Mouse (Mus musculus) brown adipose tissue, adult 24 weeks (tissue): Measurements from ENCODE around the gene Pou3f4. TPM values are rescaled to one million over a fixed set of nuclear protein-coding genes. Genes with fewer than 3 reads are reported as not detected.
"Not testable (repeated sequence)": the region's sequence is repeated elsewhere in the genome, so short reads cannot be mapped to it uniquely, and the experiment has no call there.

Experiments
- H3K27ac ChIP-seq: fragments of 200-500 bp; replicated peaks from 2 replicates; pipeline ENCODE4 v1.5.1; 2012; ENCODE audit warnings: low read depth, mild to moderate bottlenecking, low read length
- H3K4me1 ChIP-seq: fragments of 200-500 bp; 2 replicates; pipeline ENCODE4 v1.6.1; 2012; ENCODE audit warnings: low read length, mixed read lengths; ENCODE audit not compliant: control insufficient read depth, insufficient read depth, insufficient read length
- H3K4me3 ChIP-seq: fragments of 200-500 bp; 2 replicates; pipeline ENCODE4 v1.5.1; 2012; ENCODE audit warnings: low read depth, mild to moderate bottlenecking, low read length, moderate library complexity; ENCODE audit not compliant: insufficient read depth
- polyA plus RNA-seq: library from polyadenylated mRNA; stranded (reverse); fragments of >200 nt; gene quantifications from 2 replicates; pipeline ENCODE4 v1.2.4, GENCODE M21; 2012; ENCODE audit not compliant: missing spikeins, insufficient read depth, insufficient read length

Gene Pou3f4
- not detected in 2 replicates for polyA plus RNA-seq

DNA sequence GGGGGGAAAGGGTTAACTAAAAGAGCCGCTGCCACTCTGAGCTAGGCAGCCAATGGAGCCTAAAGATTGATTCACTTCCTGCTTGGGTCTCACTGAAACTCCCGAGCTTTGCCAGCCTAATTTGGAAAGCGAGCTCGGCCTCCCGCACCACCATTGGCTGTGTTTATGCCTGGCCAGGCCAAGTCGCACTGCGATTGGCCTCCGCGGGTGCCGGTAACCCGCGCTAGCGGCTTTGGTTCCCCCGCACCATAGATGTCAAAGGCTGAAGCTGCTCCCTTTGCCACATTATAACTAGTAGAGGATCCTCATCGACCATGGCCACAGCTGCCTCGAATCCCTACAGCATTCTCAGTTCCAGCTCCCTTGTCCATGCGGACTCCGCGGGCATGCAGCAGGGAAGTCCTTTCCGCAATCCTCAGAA lies at the start of gene Pou3f4:
TSS of gene Pou3f4 (plus strand) at position 130 of the 421 bp plus-strand sequence.
- Histone ChIP-seq H3K4me3 (peak within 1 kb of the TSS; percentile 10; the same call in 1 of the 2 replicates), H3K4me1 (no peaks in the 10 kb centered on the region), H3K27ac (no peak within 1 kb of the TSS)

DNA sequence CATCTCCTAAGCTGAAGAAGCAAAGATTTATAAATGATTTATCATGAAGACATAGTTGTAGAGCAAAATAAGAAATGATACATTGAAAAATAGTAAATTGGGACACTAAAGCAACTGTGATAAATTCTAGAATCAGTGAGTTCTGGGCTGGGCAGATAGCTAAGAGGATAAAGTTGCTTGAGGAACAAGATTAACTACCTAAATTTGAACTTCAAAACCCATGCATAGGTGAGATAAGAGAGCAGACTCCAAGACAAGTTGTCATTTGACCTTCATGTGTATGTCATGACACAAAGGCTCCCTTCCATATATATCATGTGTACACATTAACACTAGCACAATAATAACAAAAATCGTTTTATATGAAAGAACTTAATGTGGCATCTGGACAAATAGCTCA lies 48.1 kb upstream of the Pou3f4 start:
- no peak overlapping the region for H3K4me3 ChIP-seq
- no peak overlapping the region for H3K27ac ChIP-seq
- no peaks in the 10 kb centered on the region for H3K4me1 ChIP-seq

DNA sequence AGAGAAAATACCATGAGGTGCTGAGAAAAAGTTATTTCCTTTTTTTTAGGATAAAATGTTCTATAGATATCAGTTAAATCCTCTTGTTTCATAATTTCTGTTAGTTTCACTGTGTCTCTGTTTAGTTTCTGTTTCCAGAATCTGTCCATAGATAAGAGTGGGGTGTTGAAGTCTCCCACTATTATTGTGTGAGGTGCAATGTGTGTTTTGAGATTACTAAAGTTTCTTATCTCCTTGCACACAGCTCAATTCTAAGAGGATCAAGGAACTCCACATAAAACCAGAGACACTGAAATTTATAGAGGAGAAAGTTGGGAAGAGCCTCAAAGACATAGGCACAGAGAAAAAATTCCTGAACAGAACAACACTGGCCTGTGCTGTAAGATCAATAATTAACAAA lies 39.3 kb upstream of the Pou3f4 start:
- H3K4me1 ChIP-seq, H3K4me3 ChIP-seq, H3K27ac ChIP-seq: not testable (repeated sequence)

DNA sequence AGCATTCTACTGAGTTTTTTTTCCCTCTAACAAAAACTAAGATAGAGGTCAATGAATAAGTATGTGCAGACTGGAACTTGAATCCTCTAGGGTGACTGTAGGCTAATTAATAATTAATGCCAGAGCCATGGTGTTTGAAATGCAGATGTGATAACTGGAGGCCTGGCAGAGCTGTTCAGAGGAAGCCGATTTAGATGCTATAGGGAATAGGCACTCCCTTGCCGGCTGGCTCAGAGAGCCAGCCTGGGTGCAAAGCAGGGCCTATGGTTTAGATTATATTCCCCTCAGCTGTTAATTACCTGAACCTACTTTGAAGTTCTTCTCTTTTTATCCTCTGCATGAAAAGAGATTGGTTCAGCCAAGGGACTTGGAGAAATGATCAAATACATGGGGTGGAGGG lies 11.6 kb upstream of the Pou3f4 start:
- no peak overlapping the region for H3K27ac ChIP-seq
- H3K4me3 ChIP-seq = no peak overlapping the region
- H3K4me1 ChIP-seq = no peaks in the 10 kb centered on the region

DNA sequence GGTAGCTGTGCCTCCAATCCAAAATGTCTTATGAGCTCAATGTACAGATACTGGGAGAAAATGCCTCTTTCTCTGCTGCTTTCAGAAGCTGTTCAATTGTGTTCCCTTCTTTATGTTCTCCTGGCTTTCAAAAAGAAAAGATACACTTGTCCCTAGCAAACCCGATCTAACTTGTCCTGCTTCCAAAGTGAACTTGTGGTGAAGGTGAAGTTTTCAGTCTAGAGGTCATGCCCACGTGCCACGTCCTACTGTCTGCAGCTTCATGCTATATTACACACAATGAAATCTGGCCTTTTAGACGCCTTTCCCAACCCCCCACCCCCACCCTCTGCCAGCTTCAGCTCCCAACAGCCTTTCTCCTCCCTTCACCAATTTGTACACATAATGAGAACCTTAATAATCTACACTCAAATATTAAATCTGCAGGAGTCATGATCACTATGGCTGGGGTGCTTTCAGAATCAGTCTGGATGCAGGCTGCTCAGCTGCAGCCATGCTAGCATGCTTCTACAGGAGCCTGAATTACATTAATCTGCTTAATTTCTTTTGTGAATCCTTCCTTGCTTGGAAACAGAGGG lies 4.0 kb upstream of the Pou3f4 start:
- Histone ChIP-seq H3K27ac (no peak overlapping the region), H3K4me1 (no peaks in the 10 kb centered on the region), H3K4me3 (no peak overlapping the region)

DNA sequence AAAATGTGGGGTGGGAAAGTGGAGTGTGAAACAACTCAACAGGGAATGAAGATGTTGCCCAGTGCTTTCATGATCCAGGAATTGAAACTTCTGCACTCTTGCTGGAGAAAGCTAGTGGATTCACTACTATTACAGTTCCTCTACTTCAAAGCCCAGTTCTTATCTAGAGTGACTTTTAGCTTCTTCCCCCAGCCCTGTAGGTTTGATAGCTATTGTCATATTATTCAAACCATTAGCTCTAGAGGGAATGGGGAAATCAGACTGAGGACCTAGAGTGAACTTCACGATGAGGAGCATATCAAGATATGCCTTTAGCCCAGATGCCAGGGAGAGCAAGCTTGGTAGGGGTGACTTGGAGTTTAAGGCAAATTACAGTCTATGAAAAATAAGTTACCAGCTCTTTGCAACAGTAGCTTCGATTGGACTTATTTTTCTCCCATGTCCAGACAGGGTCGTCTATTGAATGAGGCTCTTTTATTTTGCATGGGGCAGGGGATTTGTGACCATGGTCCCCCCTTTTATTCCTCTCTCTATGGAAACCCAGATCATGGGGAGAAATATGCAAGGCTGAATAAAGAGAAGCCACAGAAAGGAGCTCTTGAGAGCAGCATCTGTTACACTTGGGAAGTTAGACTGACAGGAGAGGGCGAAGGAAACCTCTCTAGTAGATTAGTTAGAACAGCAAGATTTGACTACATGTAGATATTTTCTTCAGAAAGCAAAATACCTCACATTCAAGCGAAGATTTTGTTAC lies 3.1 kb upstream of the Pou3f4 start:
- Histone ChIP-seq H3K4me1 (no peaks in the 10 kb centered on the region), H3K27ac (no peak overlapping the region), H3K4me3 (no peak overlapping the region)

DNA sequence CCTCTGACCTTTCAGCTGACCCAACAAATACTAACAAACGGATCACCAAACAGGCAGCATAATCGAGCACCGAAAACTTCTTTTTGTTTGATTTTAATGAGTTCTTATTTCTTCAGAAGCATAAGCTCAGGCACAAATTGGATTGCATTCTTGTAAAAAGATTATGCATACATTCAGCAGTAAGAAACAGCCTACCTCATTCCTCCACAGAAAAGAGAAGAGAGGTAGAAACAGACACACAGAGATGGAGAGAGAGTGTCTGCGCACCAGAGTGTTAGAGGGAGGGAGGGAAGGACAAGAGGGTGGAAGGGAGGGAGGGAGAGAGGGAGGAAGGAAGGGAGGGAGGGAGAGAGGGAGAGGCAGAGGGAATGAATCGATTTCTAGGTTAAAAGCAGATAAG lies 2.0 kb upstream of the Pou3f4 start:
- H3K4me1 ChIP-seq = no peaks in the 10 kb centered on the region
- no peak overlapping the region for H3K4me3 ChIP-seq

DNA sequence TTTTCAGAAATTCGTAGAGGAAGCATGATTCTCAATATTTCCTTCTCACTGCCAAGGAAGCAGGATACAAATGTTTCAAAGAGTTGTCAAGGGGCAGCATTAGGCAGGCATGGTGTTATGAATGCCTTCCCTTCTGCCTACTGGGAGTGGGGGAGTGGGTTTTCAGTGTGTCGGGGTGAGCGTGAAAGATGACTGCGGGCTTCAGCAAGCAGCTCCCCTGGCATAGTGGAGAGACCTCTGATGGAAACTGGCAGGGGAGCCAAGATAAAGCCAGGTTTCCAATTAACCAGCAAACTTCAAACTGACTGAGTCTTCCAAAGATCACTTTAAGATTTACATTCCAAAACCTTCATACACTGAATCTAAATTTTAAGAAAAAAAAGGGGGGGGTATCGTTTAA lies 679 bp upstream of the Pou3f4 start:
- Histone ChIP-seq H3K27ac (no peak overlapping the region), H3K4me1 (no peaks in the 10 kb centered on the region), H3K4me3 (no peak overlapping the region)

More for the DNA sequence above, 2.0 kb upstream of the Pou3f4 start:
- H3K27ac ChIP-seq = no peak overlapping the region

DNA sequence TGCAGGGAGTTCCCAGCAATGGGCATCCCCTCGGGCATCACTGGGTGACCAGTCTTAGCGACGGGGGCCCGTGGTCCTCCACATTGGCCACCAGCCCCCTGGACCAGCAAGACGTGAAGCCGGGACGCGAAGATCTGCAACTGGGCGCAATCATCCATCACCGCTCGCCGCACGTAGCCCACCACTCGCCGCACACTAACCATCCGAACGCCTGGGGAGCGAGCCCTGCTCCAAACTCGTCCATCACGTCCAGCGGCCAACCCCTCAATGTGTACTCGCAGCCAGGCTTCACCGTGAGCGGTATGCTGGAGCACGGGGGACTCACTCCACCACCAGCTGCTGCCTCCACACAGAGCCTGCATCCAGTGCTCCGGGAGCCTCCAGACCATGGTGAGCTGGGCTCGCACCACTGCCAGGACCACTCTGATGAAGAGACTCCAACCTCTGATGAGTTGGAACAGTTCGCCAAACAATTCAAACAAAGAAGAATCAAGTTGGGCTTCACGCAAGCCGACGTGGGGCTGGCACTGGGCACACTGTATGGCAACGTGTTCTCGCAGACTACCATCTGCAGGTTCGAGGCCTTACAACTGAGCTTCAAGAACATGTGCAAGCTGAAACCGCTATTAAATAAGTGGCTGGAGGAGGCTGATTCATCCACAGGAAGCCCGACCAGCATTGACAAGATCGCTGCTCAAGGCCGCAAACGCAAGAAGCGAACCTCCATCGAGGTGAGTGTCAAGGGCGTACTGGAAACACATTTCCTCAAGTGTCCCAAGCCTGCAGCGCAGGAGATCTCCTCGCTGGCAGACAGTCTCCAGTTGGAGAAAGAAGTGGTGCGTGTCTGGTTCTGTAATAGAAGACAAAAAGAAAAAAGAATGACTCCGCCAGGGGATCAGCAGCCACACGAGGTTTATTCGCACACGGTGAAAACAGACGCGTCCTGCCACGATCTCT lies 790 bp downstream of the Pou3f4 start:
- H3K4me3 ChIP-seq = peak overlapping the region; percentile 10; the same call in 1 of the 2 replicates
- H3K4me1 ChIP-seq = no peaks in the 10 kb centered on the region
- H3K27ac ChIP-seq = no peak overlapping the region

DNA sequence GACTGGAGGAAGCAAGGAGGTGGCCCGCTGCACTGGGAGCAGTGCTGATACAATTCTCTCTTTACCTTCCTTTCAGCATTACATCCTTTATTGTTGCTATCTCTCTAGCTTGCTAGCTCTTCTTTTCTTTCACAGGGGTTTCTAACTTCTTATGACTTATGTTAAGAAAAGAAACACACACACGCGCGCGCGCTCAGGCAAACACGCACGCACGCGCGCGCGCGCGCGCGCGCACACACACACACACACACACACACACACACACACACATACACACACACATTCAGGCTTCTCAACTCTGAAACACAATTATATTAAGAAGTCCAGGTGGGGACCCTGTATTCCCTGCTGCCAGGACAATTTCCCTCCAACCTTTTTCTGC lies 1.5 kb downstream of the Pou3f4 start:
- Histone ChIP-seq H3K4me1 (no peaks in the 10 kb centered on the region), H3K4me3 (no peak overlapping the region), H3K27ac (no peak overlapping the region)

DNA sequence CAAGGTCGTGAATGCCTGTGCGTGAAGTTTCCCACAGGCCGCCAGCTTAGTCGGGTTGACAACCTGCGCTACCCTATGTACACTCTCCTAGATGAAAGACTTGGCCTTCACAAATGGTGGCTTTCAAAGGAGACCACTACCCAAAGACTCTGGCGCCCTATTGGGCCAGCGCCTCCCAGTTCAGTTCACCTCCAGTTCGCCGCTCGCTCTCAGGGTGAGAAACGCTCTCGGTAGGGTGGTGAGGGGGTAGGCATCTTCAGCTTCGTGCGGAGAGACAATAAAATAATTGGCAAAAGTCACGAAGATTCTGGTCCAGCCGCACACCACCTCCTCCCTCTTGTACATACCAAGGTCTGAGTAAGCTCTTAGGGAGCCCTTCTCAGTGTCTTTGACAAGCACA lies 2.5 kb downstream of the Pou3f4 start:
- Histone ChIP-seq H3K27ac (no peak overlapping the region), H3K4me1 (no peaks in the 10 kb centered on the region), H3K4me3 (no peak overlapping the region)

DNA sequence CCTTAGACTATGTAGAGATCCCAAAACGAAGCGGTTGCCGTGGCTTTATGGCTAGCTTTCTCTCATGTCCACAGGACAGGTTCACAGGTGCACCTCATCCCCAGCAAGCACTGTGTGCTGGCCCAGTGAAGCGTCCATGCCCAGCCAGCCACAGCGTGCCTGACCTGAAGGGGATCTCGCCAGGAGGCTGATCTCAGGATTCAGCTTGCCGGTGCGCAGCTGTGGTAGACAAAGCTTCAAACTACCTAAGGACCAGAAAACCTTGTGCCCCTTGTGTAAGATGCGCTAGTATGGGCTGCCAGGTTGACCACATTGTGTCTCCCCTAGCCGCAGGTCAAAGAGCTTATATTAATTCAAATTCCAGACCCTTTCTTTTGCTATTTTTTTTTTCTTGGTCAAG lies 3.1 kb downstream of the Pou3f4 start:
- no peak overlapping the region for H3K27ac ChIP-seq
- no peak overlapping the region for H3K4me3 ChIP-seq
- no peaks in the 10 kb centered on the region for H3K4me1 ChIP-seq

DNA sequence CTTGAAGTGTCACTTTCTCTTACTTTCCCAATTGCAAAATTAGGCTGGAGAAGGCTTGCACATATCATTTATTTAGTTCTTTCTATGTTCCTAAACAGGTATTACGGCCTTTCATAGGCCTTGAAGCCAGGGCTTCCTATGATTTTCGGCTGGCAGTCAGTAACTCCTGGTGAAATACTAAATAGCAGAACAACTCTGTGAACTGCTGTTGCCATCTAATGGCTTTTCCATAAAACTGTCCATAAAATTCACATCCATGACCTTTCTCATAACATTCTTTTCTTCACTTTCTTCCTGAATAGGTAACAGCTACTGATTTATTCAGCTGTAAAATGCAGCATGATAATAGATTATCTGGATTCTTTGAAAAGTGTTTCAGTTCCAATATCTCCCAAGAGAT lies 23.4 kb downstream of the Pou3f4 start:
- no peak overlapping the region for H3K27ac ChIP-seq
- H3K4me3 ChIP-seq = no peak overlapping the region
- H3K4me1 ChIP-seq = no peaks in the 10 kb centered on the region

DNA sequence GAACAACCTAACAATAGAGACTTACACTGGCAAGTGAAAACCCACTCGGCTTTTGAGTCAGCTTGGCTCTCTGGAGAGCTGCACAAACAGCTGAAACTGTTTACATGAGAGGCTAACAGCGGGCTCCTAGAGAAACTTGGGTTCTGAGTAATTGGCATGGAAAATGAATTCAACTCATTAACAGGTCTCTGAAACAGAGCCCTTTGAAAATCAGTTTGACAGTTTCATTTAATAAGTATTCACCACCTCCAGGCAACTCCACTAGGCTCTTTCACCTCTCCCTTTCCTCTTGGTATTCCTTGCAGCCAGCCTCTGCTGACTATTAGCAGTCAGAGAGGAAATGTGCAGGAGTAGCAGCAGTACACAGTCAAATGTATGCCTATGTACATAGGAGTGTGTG lies 37.2 kb downstream of the Pou3f4 start:
- Histone ChIP-seq H3K27ac (no peak overlapping the region), H3K4me3 (no peak overlapping the region), H3K4me1 (no peaks in the 10 kb centered on the region)
